Mouse (Mus musculus) heart, embryonic 11.5 days (tissue): ENCODE data around the gene Eefsec. TPM values are rescaled to one million over a fixed set of nuclear protein-coding genes. Genes with fewer than 3 reads are reported as not detected.

ENCODE experiments used
- ATAC-seq: fragments of 200-750 bp; cut with Nextera tagmentation; replicated peaks from 2 replicates; pipeline ENCODE4 v1.8.0; 2017; ENCODE audit warnings: moderate library complexity; ENCODE audit not compliant: insufficient number of reproducible peaks, low FRiP score, low TSS enrichment
- H3K27ac ChIP-seq: fragments of 300-500 bp; sonication (generic); 2 replicates; pipeline ENCODE4 v1.5.1; 2014; ENCODE audit warnings: mild to moderate bottlenecking, low read depth, low read length
- H3K27me3 ChIP-seq: fragments of 300-500 bp; sonication (generic); 2 replicates; pipeline ENCODE4 v1.6.1; 2014; ENCODE audit warnings: mild to moderate bottlenecking, low read length, mixed read lengths; ENCODE audit not compliant: control insufficient read depth, insufficient read depth
- H3K36me3 ChIP-seq: fragments of 300-500 bp; sonication (generic); 2 replicates; pipeline ENCODE4 v1.6.1; 2014; ENCODE audit warnings: mild to moderate bottlenecking, low read length, moderate library complexity, mixed read lengths; ENCODE audit not compliant: control insufficient read depth, insufficient read depth
- H3K4me1 ChIP-seq: fragments of 300-500 bp; sonication (generic); 2 replicates; pipeline ENCODE4 v1.6.1; 2014; ENCODE audit warnings: low read length; ENCODE audit not compliant: control insufficient read depth, insufficient read depth
- H3K4me2 ChIP-seq: fragments of 300-500 bp; sonication (generic); 2 replicates; pipeline ENCODE4 v1.6.1; 2014; ENCODE audit warnings: mild to moderate bottlenecking, moderate library complexity
- H3K4me3 ChIP-seq: fragments of 300-500 bp; sonication (generic); 2 replicates; pipeline ENCODE4 v1.5.1; 2014; ENCODE audit warnings: low read depth, low read length
- H3K9ac ChIP-seq: fragments of 300-500 bp; sonication (generic); 2 replicates; pipeline ENCODE4 v1.6.1; 2014; ENCODE audit warnings: mild to moderate bottlenecking, low read depth, low read length, moderate library complexity
- H3K9me3 ChIP-seq: fragments of 300-500 bp; sonication (generic); replicated peaks from 2 replicates; pipeline ENCODE4 v1.6.1; 2016; ENCODE audit warnings: low read length; ENCODE audit not compliant: control insufficient read depth
- WGBS: fragments of 180-500 bp; shearing (Covaris S2); extraction: QIAGEN DNeasy Blood & Tissue Kit; methylation state at CpG from one replicate; pipeline ENCODE4 v1.1.7; 2014; ENCODE audit not compliant: insufficient replicate concordance; 5-methylcytosine and 5-hydroxymethylcytosine counted together
- polyA plus RNA-seq: library from polyadenylated mRNA; unstranded; fragments of >200 nt; fragmentation: Nextera tagmentation; extraction: Ambion mirVana; gene quantifications from 2 replicates; pipeline ENCODE4 v1.2.1, GENCODE M21; 2014

Eefsec gene
- 20.9 and 29.1 TPM in 2 replicates for polyA plus RNA-seq

DNA sequence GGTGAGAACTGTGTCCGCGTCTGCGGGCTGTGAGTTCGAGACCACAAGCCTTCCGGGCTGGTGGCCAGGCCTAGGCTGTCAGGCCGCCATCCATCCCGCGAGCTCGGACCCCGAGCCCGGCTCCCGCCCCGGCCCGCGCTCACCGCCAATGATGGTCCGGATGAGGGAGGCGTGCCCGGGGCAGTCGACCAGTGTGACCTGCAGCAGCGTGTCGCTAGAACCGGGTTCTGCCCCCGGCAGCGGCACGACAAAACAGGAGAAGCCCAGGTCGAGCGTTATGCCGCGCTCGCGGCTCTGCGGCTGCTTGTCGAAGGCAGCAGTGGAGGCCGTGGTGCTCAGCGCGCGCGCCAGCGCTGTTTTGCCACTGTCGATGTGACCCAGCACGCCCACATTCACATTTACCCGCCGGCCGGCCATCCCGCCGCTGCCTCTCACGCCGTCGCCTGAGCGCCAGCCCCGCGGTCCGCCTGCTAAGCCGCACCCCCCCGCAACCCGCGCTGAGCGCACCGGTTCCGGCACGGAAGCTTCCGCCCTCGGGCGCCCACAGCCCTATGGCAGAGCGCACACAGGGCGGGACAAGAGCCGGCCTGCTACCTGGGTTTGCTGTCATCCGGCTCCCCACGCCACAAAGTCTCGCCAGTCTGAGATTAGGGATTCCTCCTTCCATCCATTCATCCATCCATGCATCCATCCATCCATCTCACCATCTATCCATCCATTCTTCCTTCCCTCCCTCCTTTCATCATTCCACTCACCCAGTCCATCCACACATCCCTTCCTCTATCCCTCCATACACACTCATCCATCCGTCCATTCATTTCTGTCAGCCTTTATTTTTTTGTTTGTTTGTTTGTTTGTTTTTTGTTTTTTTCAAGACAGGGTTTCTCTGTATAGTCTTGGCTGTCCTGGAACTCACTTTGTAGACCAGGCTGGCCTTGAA is at the start of gene Eefsec:
TSS of gene Eefsec (minus strand) at position 477 of the 940 bp plus-strand sequence.
- Histone ChIP-seq H3K4me2 (peak within 1 kb of the TSS; percentile 89), H3K4me1 (no peaks in the 10 kb centered on the region), H3K27ac (0 out of 2 replicates have a peak within 1 kb of the TSS, but pooled peaks have one; percentile 63), H3K36me3 (no peaks in the 10 kb centered on the region), H3K4me3 (peak within 1 kb of the TSS; percentile 82), H3K27me3 (no peaks in the 10 kb centered on the region; the same call in 1 of the 2 replicates), H3K9me3 (no peaks in the 10 kb centered on the region), H3K9ac (peak within 1 kb of the TSS; percentile 79)
- 1% methylated on average over 70 of the region's 72 CpGs for WGBS
- ATAC-seq, result peak; percentile 76

GRCm38 (mm10) chr6:88493712-88494111 is 47.4 kb upstream of the Eefsec start:
- Histone ChIP-seq H3K4me3 (no peak overlapping the region), H3K27me3 (no peaks in the 10 kb centered on the region), H3K4me2 (no peak overlapping the region), H3K27ac (no peak overlapping the region), H3K9me3 (no peaks in the 10 kb centered on the region), H3K36me3 (peaks cover 15% of the 10 kb centered on the region; the same call in 1 of the 2 replicates), H3K9ac (no peak overlapping the region), H3K4me1 (no peaks in the 10 kb centered on the region)
- ATAC-seq, result no peak
- WGBS, result 91% methylated on average over 6 of the region's 6 CpGs

DNA sequence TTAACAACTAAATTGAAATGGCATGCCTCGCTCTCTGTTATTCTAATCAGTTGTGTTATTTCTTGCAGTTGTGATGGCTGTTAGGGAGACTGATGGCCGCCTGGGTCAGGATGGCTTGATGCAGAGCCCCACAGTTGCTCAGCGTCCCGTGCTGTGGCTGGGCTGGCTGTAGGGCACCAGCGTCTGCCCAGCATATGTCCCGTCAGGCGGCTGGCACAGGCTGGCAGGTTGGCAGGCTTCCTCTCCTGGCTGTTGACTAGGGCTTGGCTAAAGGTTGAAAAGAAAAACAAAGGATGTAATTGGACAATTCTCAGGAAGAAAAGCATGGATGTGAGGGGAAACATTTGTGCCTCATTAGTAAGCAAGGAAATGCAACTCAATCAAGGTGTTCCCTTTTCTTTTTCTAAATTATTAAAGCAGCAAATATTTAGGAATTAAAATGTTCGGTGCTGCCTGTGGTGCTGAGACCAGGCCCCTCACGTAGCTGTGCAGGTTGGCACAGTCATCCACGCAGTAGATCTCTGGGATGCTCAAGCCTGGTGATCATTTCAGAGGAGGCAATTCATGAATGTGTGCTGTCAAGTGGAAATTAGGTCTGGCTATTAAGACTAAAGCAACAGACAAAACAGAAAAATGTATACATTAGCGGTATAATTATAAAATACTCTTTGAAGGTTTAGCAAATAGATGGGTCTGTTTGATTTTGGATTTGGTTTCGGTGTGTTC is 44.5 kb upstream of the Eefsec start:
- Histone ChIP-seq H3K9ac (no peak overlapping the region), H3K36me3 (peaks cover 16% of the 10 kb centered on the region; the same call in 1 of the 2 replicates), H3K4me2 (no peak overlapping the region), H3K4me3 (no peak overlapping the region), H3K27me3 (no peaks in the 10 kb centered on the region), H3K4me1 (no peaks in the 10 kb centered on the region), H3K27ac (no peak overlapping the region), H3K9me3 (no peaks in the 10 kb centered on the region)
- 93% methylated on average over 12 of the region's 12 CpGs for WGBS
- no peak for ATAC-seq

GRCm38 (mm10) chr6:88489834-88490233 is 43.5 kb upstream of the Eefsec start:
- 76% methylated on average over 6 of the region's 6 CpGs for WGBS
- H3K27me3 ChIP-seq, result no peaks in the 10 kb centered on the region
- no peak overlapping the region for H3K4me2 ChIP-seq
- no peak overlapping the region for H3K9ac ChIP-seq
- H3K4me1 ChIP-seq, result no peaks in the 10 kb centered on the region
- no peak overlapping the region for H3K4me3 ChIP-seq
- no peak overlapping the region for H3K27ac ChIP-seq
- peaks cover 16% of the 10 kb centered on the region; the same call in 1 of the 2 replicates for H3K36me3 ChIP-seq
- no peaks in the 10 kb centered on the region for H3K9me3 ChIP-seq
- ATAC-seq, result no peak

DNA sequence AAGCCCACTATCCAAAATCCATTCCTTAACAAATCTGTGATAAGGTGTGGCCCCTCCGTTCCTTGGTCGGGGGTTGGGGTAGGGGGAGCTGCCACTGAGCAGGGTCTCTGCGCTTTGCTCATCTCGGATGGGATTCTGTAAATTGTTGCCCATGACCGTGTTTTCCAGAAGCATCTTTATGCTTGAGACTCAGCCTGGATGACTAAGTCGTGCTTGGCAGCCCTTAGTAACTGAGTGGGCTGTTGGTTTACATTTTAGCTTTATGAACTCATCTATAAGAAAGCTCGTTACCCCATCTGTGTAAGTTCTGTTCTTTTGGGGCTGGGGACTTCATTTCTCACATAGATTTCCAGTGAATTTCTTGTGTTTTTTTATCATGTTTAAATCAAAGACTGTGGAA is 42.7 kb upstream of the Eefsec start:
- no peaks in the 10 kb centered on the region for H3K27me3 ChIP-seq
- H3K9ac ChIP-seq, result no peak overlapping the region
- no peaks in the 10 kb centered on the region for H3K4me1 ChIP-seq
- 88% methylated on average over 7 of the region's 7 CpGs for WGBS
- no peak overlapping the region for H3K4me2 ChIP-seq
- H3K36me3 ChIP-seq, result peaks cover 16% of the 10 kb centered on the region; the same call in 1 of the 2 replicates
- ATAC-seq, result no peak
- no peak overlapping the region for H3K4me3 ChIP-seq
- no peak overlapping the region for H3K27ac ChIP-seq
- no peaks in the 10 kb centered on the region for H3K9me3 ChIP-seq

DNA sequence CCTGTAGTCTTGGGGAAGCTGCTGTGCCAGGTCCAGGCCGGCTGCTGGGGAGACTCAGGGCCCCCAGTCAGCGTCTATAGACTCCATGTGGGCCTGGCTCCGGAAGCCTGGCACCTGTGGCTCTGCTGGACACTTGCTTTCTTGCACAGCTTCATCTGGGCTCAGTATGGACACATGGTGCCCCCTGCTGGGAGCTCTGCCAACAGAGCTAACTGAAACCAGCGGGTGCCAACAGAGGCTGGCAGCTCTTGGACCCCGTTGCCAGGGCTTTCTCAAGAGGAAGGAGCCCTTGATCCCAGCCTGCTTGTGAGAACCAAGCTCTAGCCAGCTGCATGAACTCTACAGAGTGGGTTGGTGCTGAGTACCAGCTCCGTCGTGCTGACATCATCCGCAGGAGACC is 40.6 kb upstream of the Eefsec start:
- WGBS, result 95% methylated on average over 8 of the region's 8 CpGs
- Histone ChIP-seq H3K4me1 (no peaks in the 10 kb centered on the region), H3K27ac (no peak overlapping the region), H3K27me3 (no peaks in the 10 kb centered on the region), H3K4me3 (no peak overlapping the region), H3K36me3 (peaks cover 22% of the 10 kb centered on the region), H3K4me2 (no peak overlapping the region), H3K9me3 (no peaks in the 10 kb centered on the region), H3K9ac (no peak overlapping the region)
- no peak for ATAC-seq

DNA sequence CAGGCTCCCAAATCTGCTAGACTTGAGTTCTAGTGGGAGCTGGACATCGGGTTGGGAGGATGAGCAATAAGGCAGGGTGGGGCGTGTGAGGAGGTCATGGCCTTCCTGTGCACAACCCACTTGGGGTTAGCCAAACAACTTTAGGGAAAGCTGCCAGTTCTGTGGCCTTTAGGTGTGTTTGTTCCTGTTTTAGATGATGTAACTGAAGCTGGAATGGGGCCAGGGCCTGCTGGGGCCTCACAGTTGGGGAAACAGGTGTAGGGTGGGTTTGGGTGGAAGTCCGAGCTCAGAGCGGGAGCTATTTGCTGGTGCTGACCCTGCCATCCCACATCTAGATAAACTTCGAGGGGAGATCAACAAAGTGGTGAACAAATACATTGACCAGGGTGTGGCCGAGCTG is 39.0 kb upstream of the Eefsec start:
- Histone ChIP-seq H3K4me2 (no peak overlapping the region), H3K4me3 (no peak overlapping the region), H3K36me3 (peaks cover 16% of the 10 kb centered on the region), H3K9ac (no peak overlapping the region), H3K27ac (no peak overlapping the region), H3K27me3 (no peaks in the 10 kb centered on the region), H3K9me3 (no peaks in the 10 kb centered on the region), H3K4me1 (no peaks in the 10 kb centered on the region)
- 81% methylated on average over 6 of the region's 6 CpGs for WGBS
- ATAC-seq, result no peak

GRCm38 (mm10) chr6:88483913-88484312 is 37.6 kb upstream of the Eefsec start:
- no peaks in the 10 kb centered on the region for H3K4me1 ChIP-seq
- no peak overlapping the region for H3K4me3 ChIP-seq
- peaks cover 20% of the 10 kb centered on the region for H3K36me3 ChIP-seq
- no peak overlapping the region for H3K27ac ChIP-seq
- no peak overlapping the region for H3K4me2 ChIP-seq
- ATAC-seq, result no peak
- no peaks in the 10 kb centered on the region for H3K27me3 ChIP-seq
- no peak overlapping the region for H3K9ac ChIP-seq
- H3K9me3 ChIP-seq, result no peaks in the 10 kb centered on the region
